In the genomic region with DNA sequence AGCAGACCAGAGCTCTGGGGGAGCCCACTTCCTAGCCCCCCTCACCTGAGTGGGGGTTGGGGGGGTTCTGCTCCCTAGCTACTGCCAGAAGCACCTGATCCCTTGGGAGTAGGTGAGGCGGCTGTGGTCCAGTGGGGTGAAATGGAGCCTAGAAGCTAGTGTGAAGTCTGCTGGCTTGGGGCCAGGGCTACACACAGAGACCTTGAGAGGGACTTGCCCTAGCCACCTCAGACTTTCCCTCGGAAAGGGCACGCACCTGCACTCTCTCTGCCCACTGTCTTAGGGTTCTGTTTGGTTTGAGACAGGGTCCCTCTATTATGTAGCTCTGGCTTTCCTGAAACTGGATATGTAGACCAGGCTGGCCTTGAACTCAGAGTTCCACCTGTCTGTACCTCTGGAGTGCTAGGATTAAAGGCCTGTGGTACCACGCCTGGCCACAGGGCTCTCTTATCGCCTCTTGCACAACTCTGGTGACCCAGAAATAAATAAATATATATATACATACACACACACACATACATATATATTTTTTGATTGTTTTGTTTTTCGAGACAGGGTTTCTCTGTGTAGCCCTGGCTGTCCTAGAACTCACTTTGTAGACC, we compare ENCODE assay signal across 8 mouse cellular contexts. TPM values are rescaled to one million over a fixed set of nuclear protein-coding genes. Genes with fewer than 3 reads are reported as not detected.
DNase-seq lines count a peak whose midpoint lies in the region; ATAC-seq and TF ChIP-seq lines count a peak whose summit lies in the region.

No protein-coding gene starts in this region.

- no peaks in the 10 kb centered on the region for H3K9me3 ChIP-seq in heart, embryonic 13.5 days
- H3K9me3 ChIP-seq in kidney, embryonic 14.5 days (ENCODE audit: control insufficient read depth, low read length) = no peaks in the 10 kb centered on the region
- no peaks in the 10 kb centered on the region for H3K9me3 ChIP-seq in lung, postnatal 0 days (ENCODE audit: low read length)

- H3K36me3 ChIP-seq in heart, embryonic 13.5 days = peaks cover 34% of the 10 kb centered on the region
- H3K36me3 ChIP-seq in kidney, embryonic 14.5 days (ENCODE audit: control insufficient read depth, insufficient read depth, low read length) = peaks cover 15% of the 10 kb centered on the region; the same call in 1 of the 2 replicates
- peaks cover 15% of the 10 kb centered on the region; the same call in 1 of the 2 replicates for H3K36me3 ChIP-seq in lung, postnatal 0 days (ENCODE audit: insufficient read depth, low read length)

- peak; percentile 23; the same call in 1 of the 2 replicates for TF ChIP-seq CTCF in lung, postnatal 0 days (IDR thresholded peaks at IDR 0.05)

- peak overlapping the region; percentile 83 for H3K4me3 ChIP-seq in heart, embryonic 13.5 days
- peak overlapping the region; percentile 70 for H3K4me3 ChIP-seq in kidney, embryonic 14.5 days (ENCODE audit: low read length)
- peak overlapping the region; percentile 92 for H3K4me3 ChIP-seq in lung, postnatal 0 days (ENCODE audit: low read depth, low read length)

- no peak for TF ChIP-seq EP300 in lung, postnatal 0 days (IDR thresholded peaks at IDR 0.05)

- WGBS in heart, embryonic 13.5 days = 18% methylated on average over 6 of the region's 6 CpGs
- 30% methylated on average over 6 of the region's 6 CpGs for WGBS in kidney, embryonic 14.5 days
- WGBS in lung, postnatal 0 days = 22% methylated on average over 6 of the region's 6 CpGs

- peak overlapping the region; percentile 94 for H3K9ac ChIP-seq in heart, embryonic 13.5 days
- H3K9ac ChIP-seq in kidney, embryonic 14.5 days (ENCODE audit: low read depth, low read length) = peak overlapping the region; percentile 78
- peak overlapping the region; percentile 92 for H3K9ac ChIP-seq in lung, postnatal 0 days (replicated peaks; ENCODE audit: low read depth)

- no peaks in the 10 kb centered on the region for H3K27me3 ChIP-seq in heart, embryonic 13.5 days (replicated peaks)
- no peaks in the 10 kb centered on the region for H3K27me3 ChIP-seq in kidney, embryonic 14.5 days (ENCODE audit: control insufficient read depth, insufficient read depth, low read length)
- no peaks in the 10 kb centered on the region for H3K27me3 ChIP-seq in lung, postnatal 0 days (replicated peaks; ENCODE audit: insufficient read depth, low read length)

- 0 out of 2 replicates have a peak, but pooled peaks have one; percentile 1 for ATAC-seq in heart, embryonic 13.5 days (ENCODE audit: extremely low read depth, insufficient number of reproducible peaks, low FRiP score, low TSS enrichment)
- no peak; the same call in 1 of the 2 replicates for ATAC-seq in kidney, embryonic 14.5 days (ENCODE audit: low FRiP score, low TSS enrichment)
- peak; percentile 27 for ATAC-seq in lung, postnatal 0 days

- peak overlapping the region; percentile 86 for H3K4me2 ChIP-seq in heart, embryonic 13.5 days
- peak overlapping the region; percentile 78 for H3K4me2 ChIP-seq in kidney, embryonic 14.5 days (replicated peaks; ENCODE audit: low read depth, low read length)
- H3K4me2 ChIP-seq in lung, postnatal 0 days (replicated peaks; ENCODE audit: low read depth, low read length) = peak overlapping the region; percentile 93

- H3K4me1 ChIP-seq in heart, embryonic 13.5 days = peaks cover 50% of the 10 kb centered on the region
- H3K4me1 ChIP-seq in kidney, embryonic 14.5 days (ENCODE audit: control insufficient read depth, insufficient read depth, low read length) = peaks cover 19% of the 10 kb centered on the region
- H3K4me1 ChIP-seq in lung, postnatal 0 days (ENCODE audit: insufficient read depth, low read depth, low read length) = peaks cover 3% of the 10 kb centered on the region; the same call in 1 of the 2 replicates

- peak; percentile 61 for DNase-seq in urinary bladder, postnatal 14 days (ENCODE audit: low spot score)
- DNase-seq in urinary bladder, adult 18-20 months (ENCODE audit: low spot score in 2 of 2) = no peak
- DNase-seq in cerebellum, postnatal 14 days = peak; percentile 66 to 75
- DNase-seq in lung, postnatal 0 days (ENCODE audit: low spot score) = peak; percentile 72
- DNase-seq in skeletal muscle tissue, adult 2 months (ENCODE audit: low read depth, low spot score) = peak; percentile 85
- no peak for DNase-seq in retina, postnatal 1 day

- peak overlapping the region; percentile 87 for H3K27ac ChIP-seq in heart, embryonic 13.5 days (replicated peaks)
- peak overlapping the region; percentile 70; the same call in 1 of the 2 replicates for H3K27ac ChIP-seq in kidney, embryonic 14.5 days (ENCODE audit: low read depth, low read length)
- H3K27ac ChIP-seq in lung, postnatal 0 days (ENCODE audit: low read length) = peak overlapping the region; percentile 91

RNA-seq across cellular contexts. Expression of a gene that starts 0.8 kb away (rescaled TPM):
- 212 and 219 TPM in 2 replicates for polyA plus RNA-seq in heart, embryonic 13.5 days (2015; fragmentation: Nextera tagmentation; extraction: Ambion mirVana)
- polyA plus RNA-seq in kidney, embryonic 14.5 days (2014; fragmentation: Nextera tagmentation; extraction: Ambion mirVana) = 131 and 142 TPM in 2 replicates
- 215 and 219 TPM in 2 replicates for polyA plus RNA-seq in lung, postnatal 0 days (2015; fragmentation: Nextera tagmentation; extraction: Ambion mirVana)

RNA-seq across cellular contexts. Expression of a gene that starts 3.4 kb away (rescaled TPM):
- polyA plus RNA-seq in heart, embryonic 13.5 days (2015; fragmentation: Nextera tagmentation; extraction: Ambion mirVana) = 100 and 109 TPM in 2 replicates
- 0.96 and 1.0 TPM in 2 replicates for polyA plus RNA-seq in kidney, embryonic 14.5 days (2014; fragmentation: Nextera tagmentation; extraction: Ambion mirVana)
- polyA plus RNA-seq in lung, postnatal 0 days (2015; fragmentation: Nextera tagmentation; extraction: Ambion mirVana) = 1.3 and 1.5 TPM in 2 replicates

RNA-seq across cellular contexts. Expression of a gene that starts 6.3 kb away (rescaled TPM):
- 14.8 and 19.1 TPM in 2 replicates for polyA plus RNA-seq in heart, embryonic 13.5 days (2015; fragmentation: Nextera tagmentation; extraction: Ambion mirVana)
- 5.6 and 7.5 TPM in 2 replicates for polyA plus RNA-seq in kidney, embryonic 14.5 days (2014; fragmentation: Nextera tagmentation; extraction: Ambion mirVana)
- 18.3 and 18.9 TPM in 2 replicates for polyA plus RNA-seq in lung, postnatal 0 days (2015; fragmentation: Nextera tagmentation; extraction: Ambion mirVana)

RNA-seq across cellular contexts. Expression of a gene that starts 12.1 kb away (rescaled TPM):
- 191 and 205 TPM in 2 replicates for polyA plus RNA-seq in heart, embryonic 13.5 days (2015; fragmentation: Nextera tagmentation; extraction: Ambion mirVana)
- polyA plus RNA-seq in kidney, embryonic 14.5 days (2014; fragmentation: Nextera tagmentation; extraction: Ambion mirVana) = 224 and 286 TPM in 2 replicates
- polyA plus RNA-seq in lung, postnatal 0 days (2015; fragmentation: Nextera tagmentation; extraction: Ambion mirVana) = 308 and 312 TPM in 2 replicates

RNA-seq across cellular contexts. Expression of a gene that starts 12.7 kb away (rescaled TPM):
- polyA plus RNA-seq in heart, embryonic 13.5 days (2015; fragmentation: Nextera tagmentation; extraction: Ambion mirVana) = 12.5 and 15.2 TPM in 2 replicates
- polyA plus RNA-seq in kidney, embryonic 14.5 days (2014; fragmentation: Nextera tagmentation; extraction: Ambion mirVana) = 12.4 and 17.7 TPM in 2 replicates
- 17.4 and 24.1 TPM in 2 replicates for polyA plus RNA-seq in lung, postnatal 0 days (2015; fragmentation: Nextera tagmentation; extraction: Ambion mirVana)

Comparison
In these comparisons a context has a peak if more than half of its experiments do, and no peak if none do; other contexts are left out.
1. DNase-seq: peak in urinary bladder, postnatal 14 days (single experiment), cerebellum, postnatal 14 days (2 of 2), lung, postnatal 0 days (single experiment) and skeletal muscle tissue, adult 2 months (single experiment); none in urinary bladder, adult 18-20 months (0 of 2) and retina, postnatal 1 day (single experiment).
2. RNA of a gene that starts 3.4 kb away (polyA plus RNA-seq): 100 to 109 TPM in heart, embryonic 13.5 days; 1.3 to 1.5 TPM in lung, postnatal 0 days and 0.96 to 1.0 TPM in kidney, embryonic 14.5 days; every median in the first group is over 10 times any median in the second.
3. Peak in every context shown above with its lines, with median percentiles within 50 percentile points of each other: H3K27ac ChIP-seq, H3K4me2 ChIP-seq, H3K4me3 ChIP-seq and H3K9ac ChIP-seq.